Mouse (Mus musculus): ENCODE measurements around the gene Zfp2.

DNA sequence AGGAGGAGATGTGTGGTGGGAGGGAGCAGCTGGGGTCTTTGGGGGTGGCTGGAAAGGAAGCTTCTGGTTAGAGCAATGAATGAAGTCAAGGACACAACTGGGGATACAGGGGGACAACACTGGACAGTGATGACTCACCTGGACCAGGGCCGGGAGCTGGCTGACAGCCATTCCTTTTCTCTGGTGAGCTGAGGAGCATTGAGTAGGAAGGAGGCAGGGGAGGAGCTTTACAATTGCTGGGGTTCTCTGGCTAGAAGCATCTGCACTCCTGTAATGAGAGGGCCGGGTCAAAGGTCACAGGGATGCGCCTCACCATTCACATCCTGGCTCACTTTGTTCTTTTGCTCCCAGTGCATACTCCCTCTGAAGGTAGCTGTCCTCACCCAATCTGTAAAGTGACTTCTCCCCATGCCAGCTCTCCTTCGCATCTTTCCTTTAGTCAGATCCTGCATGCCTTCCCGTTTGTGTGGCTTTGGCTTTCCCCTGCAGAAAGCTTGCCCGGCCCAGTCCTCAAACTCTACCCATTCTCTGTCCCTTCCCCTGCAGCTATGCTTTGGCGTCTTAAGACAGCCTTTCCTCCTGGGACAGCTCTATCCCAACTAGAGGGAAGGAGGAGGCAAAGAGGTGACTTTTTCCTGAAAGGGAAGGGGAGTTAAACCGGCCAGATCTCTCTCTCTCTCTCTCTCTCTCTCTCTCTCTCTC is 29.6 kb downstream of the Zfp2 start:
- TF ChIP-seq HCFC1 (IDR thresholded peaks at IDR 0.05; ENCODE audit: borderline replicate concordance, insufficient read depth, low read length) (no peak), MAFK (IDR thresholded peaks at IDR 0.05; ENCODE audit: insufficient read depth, low read depth, low read length) (no peak)
